Mouse (Mus musculus) testis, postnatal 10 days (tissue): ENCODE measurements around the gene Olig3.

Experiments used
- DNase-seq: peaks from one replicate; pipeline ENCODE4 v3.0.0; 2021; ENCODE audit warnings: low spot score

The Olig3 gene

GRCm38 (mm10) chr10:19356071-19356583 lies at the start of gene Olig3:
Gene Olig3, plus strand, starts transcription at chr10:19356533.
- no peak for DNase-seq

GRCm38 (mm10) chr10:19309681-19310395 lies 46.5 kb upstream of the Olig3 start:
- DNase-seq: no peak

GRCm38 (mm10) chr10:19310471-19310870 lies 45.9 kb upstream of the Olig3 start:
- DNase-seq: no peak

- no peak for DNase-seq
These were observed 38.1 kb upstream of the Olig3 start for GRCm38 (mm10) chr10:19317962-19318812.

- no peak for DNase-seq
These were observed 34.6 kb upstream of the Olig3 start for GRCm38 (mm10) chr10:19321781-19322180.

GRCm38 (mm10) chr10:19329191-19329777 lies 27.0 kb upstream of the Olig3 start:
- DNase-seq: no peak

GRCm38 (mm10) chr10:19333425-19333824 lies 22.9 kb upstream of the Olig3 start:
- no peak for DNase-seq

- no peak for DNase-seq
These were observed 17.4 kb upstream of the Olig3 start for GRCm38 (mm10) chr10:19338695-19339630.

- DNase-seq: no peak
These were observed 12.3 kb upstream of the Olig3 start for GRCm38 (mm10) chr10:19344039-19344438.

GRCm38 (mm10) chr10:19349326-19349725 lies 7.0 kb upstream of the Olig3 start:
- no peak for DNase-seq

GRCm38 (mm10) chr10:19352006-19352877 lies 4.1 kb upstream of the Olig3 start:
- no peak for DNase-seq

GRCm38 (mm10) chr10:19352878-19353301 lies 3.4 kb upstream of the Olig3 start:
- DNase-seq: no peak

GRCm38 (mm10) chr10:19353631-19354030 lies 2.7 kb upstream of the Olig3 start:
- no peak for DNase-seq

- DNase-seq: no peak
These were observed 2.2 kb upstream of the Olig3 start for GRCm38 (mm10) chr10:19354146-19354545.

- DNase-seq: no peak
These were observed 1.3 kb upstream of the Olig3 start for GRCm38 (mm10) chr10:19355076-19355475.

- DNase-seq: no peak
These were observed 648 bp downstream of the Olig3 start for GRCm38 (mm10) chr10:19356720-19357641.

GRCm38 (mm10) chr10:19357848-19358247 lies 1.5 kb downstream of the Olig3 start:
- DNase-seq: no peak

GRCm38 (mm10) chr10:19360446-19361300 lies 4.3 kb downstream of the Olig3 start:
- DNase-seq: no peak
